Mouse (Mus musculus): Measurements from ENCODE around the gene Gabrb2.

Gabrb2 gene

DNA sequence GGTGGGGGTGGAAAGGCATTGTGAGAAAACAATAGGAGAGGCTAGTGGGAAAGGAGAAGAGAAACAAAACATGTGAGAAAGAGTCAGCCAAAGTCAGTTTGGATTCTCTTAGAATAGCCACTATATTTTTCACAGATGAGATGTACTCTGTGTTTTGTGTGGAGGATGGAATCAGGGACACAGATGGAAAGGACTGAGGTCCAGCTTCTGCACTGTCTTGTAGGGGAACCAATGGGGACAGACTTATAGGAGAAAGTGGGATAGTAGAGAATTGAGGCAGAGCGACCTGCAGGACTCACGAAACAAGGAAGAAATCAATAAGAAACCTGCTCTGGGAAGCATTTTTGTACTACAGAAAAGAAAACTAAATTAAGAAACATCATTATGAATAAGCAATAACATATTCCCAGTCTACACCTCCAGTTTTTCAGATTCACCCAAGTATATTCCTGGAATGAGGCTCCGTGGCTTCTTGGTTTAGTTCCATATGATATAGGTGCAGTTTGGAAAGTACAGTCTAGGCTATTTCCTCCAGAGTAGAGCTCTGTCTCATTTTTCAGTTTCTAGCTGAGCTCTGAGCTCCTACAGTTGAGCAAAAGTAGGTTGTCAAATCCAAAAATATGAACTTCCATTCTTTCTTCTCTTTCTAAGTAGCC is 108.8 kb downstream of the Gabrb2 start:
- no peak for DNase-seq (ENCODE audit: extremely low read depth, insufficient read length, low spot score)

DNA sequence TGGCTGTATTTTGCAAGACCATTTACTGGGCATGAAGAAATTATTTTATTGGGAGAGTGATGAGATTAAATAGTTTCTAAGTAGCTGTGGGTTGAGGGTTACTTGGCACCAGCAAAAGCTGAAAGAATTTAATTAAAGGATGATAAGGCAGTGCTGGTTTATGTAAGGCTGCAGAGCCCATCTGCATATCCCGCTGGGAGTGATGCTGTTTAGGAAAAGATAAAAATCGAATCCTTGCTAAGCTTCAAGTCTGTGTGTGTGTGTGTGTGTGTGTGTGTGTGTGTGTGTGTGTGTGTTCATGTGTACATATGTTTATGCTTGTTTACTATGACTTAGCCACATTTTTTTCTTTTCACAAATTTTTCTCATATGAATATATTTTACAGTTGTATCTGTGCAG is 113.0 kb downstream of the Gabrb2 start:
- DNase-seq (ENCODE audit: extremely low read depth, insufficient read length, low spot score) = no peak

DNA sequence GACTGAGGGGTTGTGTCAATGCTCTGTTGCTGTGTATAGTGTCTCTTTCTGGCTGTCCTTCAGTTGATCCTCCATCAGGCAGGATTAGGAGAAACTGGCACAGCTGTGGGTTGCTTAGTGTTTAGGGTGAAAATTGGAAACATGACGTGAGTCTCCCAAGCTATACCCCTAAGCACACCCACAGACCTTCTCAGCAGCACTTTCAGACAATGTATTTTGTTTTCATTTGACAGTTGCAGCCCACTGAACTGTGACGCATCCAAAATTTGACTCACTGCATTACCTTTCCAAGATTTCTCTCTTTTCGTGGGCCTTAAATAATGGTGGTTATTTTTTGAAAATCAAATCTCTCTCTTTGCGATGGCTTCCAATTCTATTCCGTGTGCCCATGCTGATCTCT is 115.7 kb downstream of the Gabrb2 start:
- DNase-seq (ENCODE audit: extremely low read depth, insufficient read length, low spot score) = no peak

DNA sequence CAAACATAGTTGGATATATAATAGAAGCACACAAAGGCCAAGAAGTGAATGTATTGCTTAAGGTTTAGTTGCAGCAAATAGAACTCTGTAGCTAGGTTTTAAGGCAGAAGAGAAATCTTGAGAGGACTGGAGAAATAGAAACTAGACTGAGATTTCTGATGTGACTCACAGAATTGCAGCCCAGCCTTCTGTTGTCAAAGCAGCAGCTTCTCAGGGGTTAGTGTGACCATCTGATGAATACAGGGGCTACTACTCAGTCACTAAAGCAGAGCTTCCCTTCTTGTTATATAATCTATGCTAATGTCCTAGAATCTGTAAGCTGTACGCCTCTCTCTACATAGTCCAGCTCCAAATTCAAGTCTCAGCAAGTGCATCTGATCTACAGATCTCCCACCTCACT is 116.3 kb downstream of the Gabrb2 start:
- no peak for DNase-seq (ENCODE audit: extremely low read depth, insufficient read length, low spot score)

DNA sequence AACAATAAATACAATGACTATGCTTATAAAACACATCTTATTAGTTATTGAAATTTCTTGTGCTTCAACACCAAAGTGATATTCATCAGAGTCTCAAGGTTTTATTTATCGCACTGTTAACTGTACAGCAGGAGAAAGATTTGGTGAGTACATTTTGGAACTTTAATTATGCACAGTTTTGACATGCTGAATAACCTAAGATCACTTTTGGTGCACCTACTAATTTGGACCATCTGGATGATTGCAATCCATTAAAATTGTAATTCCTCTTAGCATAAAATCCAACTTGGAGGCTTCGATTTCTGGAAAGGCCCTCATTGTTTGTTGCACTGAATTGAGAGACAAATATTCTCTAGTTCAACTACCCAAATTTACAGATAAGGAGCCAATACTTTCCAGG is 123.3 kb downstream of the Gabrb2 start:
- DNase-seq (ENCODE audit: extremely low read depth, insufficient read length, low spot score) = no peak

DNA sequence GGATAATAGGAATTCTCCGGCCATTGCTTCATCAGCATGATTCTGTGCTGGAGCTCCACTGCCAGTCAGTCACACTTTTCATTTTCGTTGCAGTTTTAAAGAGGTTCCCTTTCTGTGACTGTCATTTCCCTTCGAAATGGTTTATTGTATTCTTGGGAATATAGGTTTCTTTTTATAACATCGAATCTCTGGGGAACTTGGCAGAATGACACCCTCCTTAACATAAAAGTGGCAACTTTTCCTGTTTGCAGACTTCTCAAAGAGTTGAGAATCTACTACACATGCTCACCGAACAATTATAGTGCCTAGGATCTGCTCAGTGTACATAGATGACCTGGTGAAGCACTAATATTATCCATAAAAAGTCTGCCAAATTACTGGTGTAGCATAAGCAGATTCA is 146.5 kb downstream of the Gabrb2 start:
- no peak for DNase-seq (ENCODE audit: extremely low read depth, insufficient read length, low spot score)

DNA sequence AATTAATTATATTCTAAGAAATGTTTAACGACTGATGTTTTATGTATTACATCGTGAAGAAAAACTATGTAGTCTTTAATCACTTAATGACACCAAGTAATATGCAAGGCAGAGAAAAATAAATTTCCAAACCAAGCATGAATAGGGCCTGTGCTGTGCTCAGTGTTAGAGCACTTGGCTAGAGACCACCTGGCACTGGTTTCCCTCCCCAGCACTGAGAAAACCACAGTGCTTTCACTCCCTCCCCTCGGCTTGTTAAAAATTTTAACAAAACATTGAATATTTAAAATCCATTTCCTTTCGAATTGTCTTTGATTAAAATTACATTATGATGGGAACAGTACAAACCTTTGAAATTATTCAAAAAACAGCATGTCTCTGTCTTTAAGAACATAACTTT is 151.9 kb downstream of the Gabrb2 start:
- no peak for DNase-seq (ENCODE audit: extremely low read depth, insufficient read length, low spot score)

DNA sequence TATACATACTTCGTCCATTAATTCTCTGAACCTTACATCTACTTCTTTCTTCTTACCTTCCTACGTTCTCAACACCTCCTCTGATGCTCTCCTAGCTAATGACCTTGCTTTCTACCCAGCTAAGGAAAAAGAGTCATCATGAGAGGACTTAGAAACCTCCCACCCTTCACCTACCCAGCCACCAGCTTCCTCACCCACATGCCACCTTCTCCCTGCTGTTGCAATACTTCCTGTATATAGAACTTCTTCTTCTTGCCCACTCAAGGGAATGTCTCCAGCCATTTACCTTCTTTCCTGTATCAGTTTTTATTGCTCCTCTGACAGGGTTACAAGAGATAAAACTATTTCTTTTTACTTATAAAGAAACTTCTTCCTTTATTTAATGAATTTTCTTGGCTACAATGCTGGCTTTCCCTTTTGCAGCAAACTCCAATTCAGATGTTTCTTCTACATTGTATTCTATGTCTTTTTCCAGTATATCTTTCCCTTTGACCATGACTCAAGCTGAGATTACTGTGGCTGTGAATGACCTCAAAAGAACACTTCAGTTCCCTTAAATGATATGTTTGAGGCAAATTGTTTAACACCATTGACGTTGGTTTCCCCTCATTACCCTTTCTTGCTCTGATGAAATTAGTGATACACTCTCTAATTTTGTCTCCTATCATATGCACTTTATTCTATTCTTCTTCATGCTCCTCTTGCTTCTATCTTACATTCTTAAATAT is 155.8 kb downstream of the Gabrb2 start:
- no peak for DNase-seq (ENCODE audit: extremely low read depth, insufficient read length, low spot score)

DNA sequence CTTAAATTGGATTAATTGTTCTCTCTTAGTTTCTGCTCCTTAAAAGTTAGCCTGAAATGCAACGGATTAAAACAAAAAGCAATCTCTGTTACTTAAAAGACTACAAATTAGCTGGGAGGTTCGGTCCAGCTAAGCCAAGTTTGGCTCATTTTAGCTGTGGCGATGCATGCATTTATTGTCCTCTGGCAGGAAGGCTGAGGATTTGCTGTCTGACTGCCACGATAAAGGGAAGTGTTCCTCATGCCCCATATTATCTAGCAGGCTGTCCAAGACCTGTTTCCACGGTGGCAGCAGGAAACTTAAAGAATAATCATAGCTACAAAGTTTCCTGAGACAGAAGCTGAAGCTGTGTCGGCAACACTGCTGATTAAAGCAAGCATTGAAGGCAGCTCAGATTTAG is 160.2 kb downstream of the Gabrb2 start:
- no peak for DNase-seq (ENCODE audit: extremely low read depth, insufficient read length, low spot score)

DNA sequence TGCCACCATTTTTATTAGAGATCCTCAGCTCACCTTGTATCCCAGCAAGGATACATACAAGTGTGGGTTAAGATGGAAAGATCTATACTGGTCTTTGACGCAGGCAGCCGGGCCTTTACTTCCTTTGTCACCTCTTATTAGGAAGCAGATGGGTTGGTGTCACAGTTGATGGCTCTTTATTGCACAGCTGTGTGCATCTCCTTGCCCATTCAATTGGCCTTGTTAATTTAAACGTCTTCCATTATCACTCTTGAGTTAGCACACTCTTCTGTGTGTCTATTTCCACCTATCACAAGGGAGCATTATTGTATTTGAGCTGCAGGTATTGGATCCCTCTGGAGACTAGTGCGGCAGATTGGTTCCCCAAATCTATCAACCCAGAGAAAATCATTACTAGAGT is 161.6 kb downstream of the Gabrb2 start:
- DNase-seq (ENCODE audit: extremely low read depth, insufficient read length, low spot score) = no peak

DNA sequence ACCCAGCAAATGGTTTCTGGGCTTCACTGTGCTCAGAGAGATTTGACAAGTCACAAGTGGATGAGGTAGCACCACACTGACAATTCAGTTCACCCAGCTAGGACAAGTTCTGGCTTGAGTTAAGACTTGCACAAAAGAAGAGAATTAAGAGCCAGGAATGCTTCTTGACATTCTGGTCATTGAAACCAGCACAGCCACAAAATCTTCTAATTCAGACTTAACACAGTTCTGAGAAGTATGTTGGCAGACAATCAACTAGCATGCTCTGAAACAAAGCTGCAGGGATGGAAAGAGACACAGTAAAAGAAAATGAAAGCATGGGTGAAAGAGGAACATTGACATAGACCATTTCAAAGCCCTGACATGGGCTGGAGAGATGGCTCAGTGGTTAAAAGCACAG is 162.2 kb downstream of the Gabrb2 start:
- no peak for DNase-seq (ENCODE audit: extremely low read depth, insufficient read length, low spot score)

DNA sequence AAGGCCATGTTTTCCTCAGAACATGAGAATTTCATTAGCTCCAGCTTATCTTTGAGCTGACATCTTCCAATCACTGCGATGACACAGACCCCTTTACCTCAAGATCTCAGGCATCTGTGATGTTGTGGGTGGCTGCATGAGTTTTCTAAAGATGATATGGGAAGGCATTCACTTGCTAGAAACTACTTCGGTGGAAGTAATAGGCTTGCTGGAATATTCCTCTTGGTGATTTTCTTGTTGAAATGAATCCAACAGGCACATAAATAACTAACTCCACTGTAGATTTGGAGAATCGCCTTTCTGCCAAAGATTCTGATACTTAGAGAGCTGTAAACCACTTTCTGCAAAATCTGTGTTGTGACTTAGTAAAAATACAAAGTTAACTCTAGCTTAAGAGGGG is 172.9 kb downstream of the Gabrb2 start:
- DNase-seq (ENCODE audit: extremely low read depth, insufficient read length, low spot score) = no peak

DNA sequence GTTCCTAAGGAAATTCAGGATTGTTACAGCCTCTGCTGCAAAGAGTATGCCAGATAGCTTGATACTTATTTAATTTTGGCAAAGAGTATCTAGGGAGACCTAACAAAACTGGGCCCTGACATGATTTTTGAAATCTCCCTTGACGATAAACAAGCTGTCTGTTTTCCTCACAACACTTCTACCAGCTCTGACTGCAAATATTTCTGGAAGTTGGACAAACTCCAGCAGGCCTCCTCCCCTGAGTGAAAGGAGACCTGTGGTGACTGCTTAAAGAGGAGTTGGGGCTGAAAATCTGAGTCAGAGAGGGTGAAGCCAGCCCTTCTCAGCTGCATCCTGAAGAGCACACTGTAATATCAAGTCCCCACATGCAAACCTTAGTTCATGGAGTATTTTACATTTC is 186.7 kb downstream of the Gabrb2 start:
- no peak for DNase-seq (ENCODE audit: extremely low read depth, insufficient read length, low spot score)

DNA sequence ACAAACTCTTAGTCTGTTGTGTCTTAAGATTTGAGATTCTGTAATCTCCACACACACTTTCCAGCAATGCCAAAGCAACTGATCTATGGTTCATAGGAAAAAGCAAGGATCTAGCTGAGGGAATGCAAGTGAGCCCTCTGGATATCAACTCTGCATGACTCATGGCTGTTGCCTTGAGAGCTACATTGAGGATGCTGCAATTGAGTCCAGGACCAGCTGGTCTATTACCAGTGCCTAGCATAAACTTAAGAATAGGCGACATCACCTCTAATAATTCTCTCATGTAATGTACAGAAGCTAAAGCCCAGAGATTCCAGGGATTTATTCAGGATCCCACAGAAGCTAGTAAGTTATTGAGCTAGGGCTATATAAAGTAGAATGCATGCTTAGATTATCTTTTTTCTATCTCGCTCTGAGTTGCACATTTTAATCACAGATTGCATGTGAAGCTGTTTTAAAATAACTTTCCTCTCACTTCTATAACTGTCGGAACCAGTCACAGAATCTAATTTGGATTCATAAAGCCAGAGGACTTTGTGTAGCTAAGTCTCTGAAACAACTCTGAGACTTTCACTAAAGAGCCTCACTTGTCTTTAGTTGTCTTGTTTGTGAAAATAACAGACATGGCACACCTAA is 189.7 kb downstream of the Gabrb2 start:
- DNase-seq (ENCODE audit: extremely low read depth, insufficient read length, low spot score) = no peak

DNA sequence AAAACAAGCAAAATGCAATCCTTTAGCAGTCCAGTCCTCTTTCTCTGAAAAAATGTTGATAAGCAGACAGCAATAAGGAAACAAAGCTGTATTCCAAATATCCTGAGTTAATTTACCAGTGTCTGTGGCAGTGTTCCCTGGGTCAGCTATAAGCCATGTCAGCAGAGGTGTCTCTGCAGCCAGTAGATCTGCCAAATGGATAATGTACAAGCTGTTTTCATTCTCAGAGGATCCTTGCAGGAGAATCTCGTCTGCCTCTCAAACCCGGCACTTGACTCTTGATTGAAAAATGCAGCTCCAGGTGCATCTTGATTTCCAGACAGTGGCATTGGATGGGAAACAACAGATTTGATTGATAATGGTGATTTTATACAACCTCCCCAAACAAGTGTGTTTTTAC is 198.6 kb downstream of the Gabrb2 start:
- DNase-seq (ENCODE audit: extremely low read depth, insufficient read length, low spot score) = no peak

DNA sequence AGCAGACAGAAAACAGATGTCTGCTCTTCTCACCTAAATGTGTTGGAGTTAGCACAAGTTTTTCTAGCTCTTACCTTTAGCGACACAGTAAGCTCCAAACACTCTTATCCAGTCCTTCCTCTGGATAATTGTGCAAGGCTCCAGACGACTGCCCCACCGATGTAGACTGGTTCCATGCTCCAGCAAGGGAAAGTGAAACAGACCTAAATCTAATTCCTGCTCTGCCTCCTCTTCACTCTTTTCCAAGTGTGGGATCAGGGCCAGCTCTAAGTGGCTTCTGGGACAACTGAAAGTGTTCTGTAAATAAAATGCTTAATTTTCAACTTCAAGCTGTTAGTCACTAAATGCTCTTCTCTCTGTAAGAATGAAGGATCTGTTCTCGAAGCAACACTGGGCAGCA is 201.6 kb downstream of the Gabrb2 start:
- no peak for DNase-seq (ENCODE audit: extremely low read depth, insufficient read length, low spot score)

DNA sequence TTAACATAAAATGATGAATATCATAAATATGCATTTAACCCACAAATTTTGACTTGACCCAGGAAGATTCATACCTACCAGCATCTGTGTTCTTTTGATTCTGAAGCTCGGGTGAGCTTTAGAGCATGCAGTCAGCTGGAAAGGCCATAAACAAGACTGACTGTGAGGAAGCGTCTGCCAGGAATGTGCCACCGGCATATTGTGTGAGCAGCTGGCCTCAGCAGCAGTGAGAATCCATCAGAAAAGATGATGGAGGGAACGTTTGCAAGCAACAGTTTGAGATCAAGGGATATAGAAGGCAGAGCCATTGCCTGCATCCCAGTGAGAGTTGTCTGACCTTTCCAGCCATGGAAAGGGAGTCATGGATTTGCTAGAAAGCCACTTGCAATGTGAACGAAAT is 230.6 kb downstream of the Gabrb2 start:
- no peak for DNase-seq (ENCODE audit: extremely low read depth, insufficient read length, low spot score)

DNA sequence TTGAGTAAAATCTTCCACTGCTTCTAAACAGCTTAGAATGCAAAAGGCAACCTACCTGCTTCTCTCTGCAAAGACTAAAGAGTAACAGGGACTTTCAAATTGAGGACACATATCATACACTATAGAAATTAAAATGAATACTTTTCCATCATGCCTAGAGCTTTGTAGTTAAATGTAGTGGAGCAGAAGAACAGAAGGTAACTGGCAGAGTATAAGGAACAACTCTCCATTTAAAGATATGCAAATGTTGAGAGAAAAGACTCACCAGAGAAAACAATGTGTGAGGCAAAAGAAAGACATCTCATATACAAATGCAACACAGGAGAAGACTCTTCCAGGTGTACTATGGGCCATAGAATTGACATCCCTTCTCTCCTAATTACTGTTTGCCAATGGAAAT is 232.0 kb downstream of the Gabrb2 start:
- DNase-seq (ENCODE audit: extremely low read depth, insufficient read length, low spot score) = no peak

DNA sequence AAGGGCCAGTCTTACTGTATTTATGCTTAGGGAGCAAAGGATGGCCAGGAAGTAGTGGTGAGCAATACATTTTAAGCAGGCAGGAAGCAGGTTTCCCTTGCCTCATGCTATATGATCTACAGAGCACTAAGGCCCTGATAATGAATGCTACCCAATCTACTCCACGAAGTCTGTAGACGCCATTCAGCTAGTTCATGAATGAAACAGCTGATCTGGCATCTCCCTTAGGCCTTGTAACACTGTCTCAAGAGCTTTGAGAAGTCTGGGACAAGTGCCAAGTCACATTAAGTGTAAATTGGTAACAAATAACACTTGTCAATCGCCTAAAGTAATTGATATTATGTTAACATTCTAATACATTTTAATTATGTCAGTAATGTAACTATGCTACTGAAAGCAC is 234.6 kb downstream of the Gabrb2 start:
- no peak for DNase-seq (ENCODE audit: extremely low read depth, insufficient read length, low spot score)

DNA sequence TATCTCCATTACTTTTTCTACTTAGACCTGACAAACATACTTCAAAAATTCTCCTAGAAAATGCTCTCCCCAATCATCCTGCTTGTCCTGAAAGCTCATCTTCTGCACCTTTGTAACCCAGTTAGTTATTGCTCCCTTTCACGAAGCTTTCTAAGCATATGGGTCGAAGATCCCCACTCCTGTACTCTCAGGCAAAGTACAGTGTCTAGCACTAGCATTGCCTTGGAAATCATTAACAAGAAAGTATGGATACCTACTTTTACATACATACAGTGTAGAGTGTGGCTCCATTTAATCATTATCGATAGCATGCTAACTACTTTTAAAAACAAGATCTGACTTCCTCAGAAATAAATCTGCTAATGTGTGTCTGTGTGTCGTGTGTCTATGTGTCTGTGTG is 249.1 kb downstream of the Gabrb2 start:
- no peak for DNase-seq (ENCODE audit: extremely low read depth, insufficient read length, low spot score)

Measured in 3134 (cell line).